In the genomic region with DNA sequence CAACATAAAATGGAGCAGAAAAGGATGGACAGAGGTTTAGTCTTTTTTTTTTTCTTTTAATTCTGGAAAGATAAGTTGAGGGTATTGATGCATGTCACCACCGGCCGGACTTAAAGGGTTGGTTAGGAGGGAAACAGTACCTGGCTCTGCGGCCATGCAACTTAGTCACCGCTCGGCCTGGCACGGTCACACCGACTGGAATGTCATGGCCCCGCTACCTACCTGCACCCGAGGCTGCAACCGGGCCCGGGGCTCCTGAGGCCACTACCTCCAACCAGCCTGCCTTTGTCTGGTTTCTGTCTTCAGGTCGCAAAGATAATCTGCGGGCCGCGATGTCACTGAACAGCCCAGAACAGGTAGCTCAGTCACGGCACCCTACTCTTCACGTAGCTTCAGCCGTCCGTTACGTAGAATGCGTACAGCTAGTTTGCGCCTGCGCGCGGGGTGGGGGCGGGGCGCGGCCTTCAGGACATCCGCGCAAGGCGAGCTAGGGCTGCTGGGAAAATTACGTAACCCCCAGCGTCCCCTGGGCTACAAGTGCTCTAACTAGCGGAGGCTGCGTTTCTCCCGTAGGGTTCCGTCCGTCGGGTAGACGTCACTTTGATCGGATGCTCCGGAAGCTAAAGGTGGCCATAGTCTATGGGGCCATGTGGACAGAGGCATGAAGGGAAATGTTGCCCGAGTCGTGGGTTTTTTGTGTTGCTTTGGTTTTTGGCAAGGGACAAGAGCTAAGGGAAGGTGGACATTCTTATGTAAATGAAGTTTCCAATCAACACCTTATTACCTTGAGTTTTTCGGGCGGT, we compare ENCODE assay signal across 8 mouse cellular contexts. TPM values are rescaled to one million over a fixed set of nuclear protein-coding genes. Genes with fewer than 3 reads are reported as not detected.
DNase-seq lines count a peak whose midpoint lies in the region; ATAC-seq and TF ChIP-seq lines count a peak whose summit lies in the region.

A gene (minus strand): TSS at position 418 of the 803 bp plus-strand sequence.

- WGBS in forebrain, embryonic 16.5 days = under 1% methylated on average over 46 of the region's 46 CpGs
- WGBS in lung, embryonic 14.5 days = under 1% methylated on average over 46 of the region's 46 CpGs
- WGBS in olfactory bulb, adult 2 months = under 1% methylated on average over 46 of the region's 46 CpGs

- no peak for TF ChIP-seq RAD21 in MEL (IDR thresholded peaks at IDR 0.05; ENCODE audit: low read depth, low read length)

- peak within 1 kb of the TSS; percentile 69 for H3K4me2 ChIP-seq in forebrain, embryonic 16.5 days (ENCODE audit: low read length)
- peak within 1 kb of the TSS; percentile 89 for H3K4me2 ChIP-seq in lung, embryonic 14.5 days

- ATAC-seq in forebrain, embryonic 16.5 days = peak; percentile 97
- ATAC-seq in lung, embryonic 14.5 days (ENCODE audit: insufficient read depth) = peak; percentile 98

- peaks cover 17 to 32% of the 10 kb centered on the region in 2 experiments for H3K36me3 ChIP-seq in MEL (ENCODE audit: control insufficient read depth in 1 of 2, insufficient read depth in 2 of 2, low read length in 2 of 2)
- H3K36me3 ChIP-seq in forebrain, embryonic 16.5 days (ENCODE audit: control insufficient read depth, insufficient read depth) = peaks cover 13% of the 10 kb centered on the region
- H3K36me3 ChIP-seq in lung, embryonic 14.5 days (ENCODE audit: insufficient read depth) = peaks cover 23% of the 10 kb centered on the region

- H3K27ac ChIP-seq in MEL (ENCODE audit: control insufficient read depth, low read depth, low read length) = peak within 1 kb of the TSS; percentile 95
- H3K27ac ChIP-seq in forebrain, embryonic 16.5 days (ENCODE audit: low read length) = peak within 1 kb of the TSS; percentile 97
- peak within 1 kb of the TSS; percentile 96 for H3K27ac ChIP-seq in layer of hippocampus, adult 2 months
- peak within 1 kb of the TSS; percentile 98 for H3K27ac ChIP-seq in lung, embryonic 14.5 days (ENCODE audit: low read depth)
- peak within 1 kb of the TSS; percentile 92 for H3K27ac ChIP-seq in olfactory bulb, adult 2 months (ENCODE audit: insufficient read depth, low read depth, low read length)

- no peaks in the 10 kb centered on the region for H3K9me3 ChIP-seq in MEL (replicated peaks; ENCODE audit: insufficient read depth, low read length)
- H3K9me3 ChIP-seq in forebrain, embryonic 16.5 days (ENCODE audit: control insufficient read depth, low read length) = no peaks in the 10 kb centered on the region
- H3K9me3 ChIP-seq in lung, embryonic 14.5 days (ENCODE audit: low read depth, low read length) = no peaks in the 10 kb centered on the region

- peaks cover 63% of the 10 kb centered on the region for H3K79me2 ChIP-seq in MEL (ENCODE audit: control insufficient read depth, insufficient read depth, low read length, poor library complexity)

- peak; percentile 60 to 91 for TF ChIP-seq POLR2A in MEL (IDR thresholded peaks at IDR 0.05; ENCODE audit: control insufficient read depth in 1 of 2, insufficient read depth in 1 of 2, low read depth in 1 of 2, low read length in 2 of 2, poor library complexity in 1 of 2)
- TF ChIP-seq POLR2A in olfactory bulb, adult 2 months (IDR thresholded peaks at IDR 0.05; ENCODE audit: insufficient read depth, low read depth, low read length) = peak; percentile 57

- no peak for TF ChIP-seq CTCF in MEL (IDR thresholded peaks at IDR 0.05 in 2 of 3, conservative IDR thresholded peaks at IDR 0.05 in 1 of 3; ENCODE audit: control insufficient read depth in 1 of 3, insufficient read depth in 1 of 3, low read depth in 2 of 3, low read length in 3 of 3, poor library complexity in 1 of 3, severe bottlenecking in 1 of 3)
- TF ChIP-seq CTCF in layer of hippocampus, adult 2 months (conservative IDR thresholded peaks at IDR 0.05) = no peak
- TF ChIP-seq CTCF in lung, embryonic 14.5 days (IDR thresholded peaks at IDR 0.05; ENCODE audit: low read depth) = no peak
- no peak for TF ChIP-seq CTCF in olfactory bulb, adult 2 months (IDR thresholded peaks at IDR 0.05; ENCODE audit: insufficient read depth, low read depth, low read length)

- H3K9ac ChIP-seq in MEL (ENCODE audit: control insufficient read depth, low read depth, low read length, poor library complexity, severe bottlenecking) = peak within 1 kb of the TSS; percentile 91
- peak within 1 kb of the TSS; percentile 95 for H3K9ac ChIP-seq in forebrain, embryonic 16.5 days (replicated peaks; ENCODE audit: low read depth, low read length)
- peak within 1 kb of the TSS; percentile 95 for H3K9ac ChIP-seq in lung, embryonic 14.5 days

- peaks cover 0 to 19% of the 10 kb centered on the region in 2 experiments; a peak in 3 of 4 replicates for H3K4me1 ChIP-seq in MEL (ENCODE audit: control insufficient read depth in 1 of 2, insufficient read depth in 2 of 2, low read length in 2 of 2)
- peaks cover 26% of the 10 kb centered on the region for H3K4me1 ChIP-seq in forebrain, embryonic 16.5 days (replicated peaks; ENCODE audit: control insufficient read depth, insufficient read depth, low read length)
- peaks cover 19% of the 10 kb centered on the region for H3K4me1 ChIP-seq in lung, embryonic 14.5 days (ENCODE audit: insufficient read depth)
- H3K4me1 ChIP-seq in olfactory bulb, adult 2 months (ENCODE audit: control insufficient read depth, insufficient read depth, low read length) = peaks cover 7% of the 10 kb centered on the region

- peak within 1 kb of the TSS; percentile 86 to 92 for H3K4me3 ChIP-seq in MEL (ENCODE audit: control insufficient read depth in 1 of 2, insufficient read depth in 1 of 2, low read depth in 2 of 2, low read length in 2 of 2)
- peak within 1 kb of the TSS; percentile 87 for H3K4me3 ChIP-seq in forebrain, embryonic 16.5 days (replicated peaks; ENCODE audit: low read length)
- peak within 1 kb of the TSS; percentile 98 for H3K4me3 ChIP-seq in layer of hippocampus, adult 2 months
- peak within 1 kb of the TSS; percentile 93 for H3K4me3 ChIP-seq in lung, embryonic 14.5 days (ENCODE audit: low read depth, low read length)
- H3K4me3 ChIP-seq in olfactory bulb, adult 2 months (ENCODE audit: insufficient read depth, low read depth, low read length) = peak within 1 kb of the TSS; percentile 76

- peak; percentile 100 for DNase-seq in MEL (ENCODE audit: low read depth, low spot score)
- DNase-seq in cerebellum, adult 18-20 months = peak; percentile 95 to 98
- DNase-seq in heart, postnatal 36 days = peak; percentile 89 to 92
- peak; percentile 94 to 98 for DNase-seq in layer of hippocampus, adult 2 months (ENCODE audit: low spot score in 2 of 2)
- DNase-seq in lung, embryonic 14.5 days = peak; percentile 99
- DNase-seq in thymus, postnatal 10 days (ENCODE audit: low spot score in 2 of 2) = peak; percentile 89 to 92

- intact Hi-C loops in heart, postnatal 36 days (cut with DNase I) = loop anchor here (2.0 kb wide), 2 partner anchors 35 to 57 kb away; a partner anchor contains a TSS

- no peak for TF ChIP-seq EP300 in MEL (IDR thresholded peaks at IDR 0.05; ENCODE audit: low read depth in 1 of 2, low read length in 2 of 2)

- no peaks in the 10 kb centered on the region for H3K27me3 ChIP-seq in MEL (ENCODE audit: control insufficient read depth in 1 of 2, insufficient read depth in 2 of 2, low read length in 2 of 2)
- H3K27me3 ChIP-seq in forebrain, embryonic 16.5 days (replicated peaks; ENCODE audit: control insufficient read depth, insufficient read depth, low read length) = no peaks in the 10 kb centered on the region
- no peaks in the 10 kb centered on the region for H3K27me3 ChIP-seq in lung, embryonic 14.5 days (ENCODE audit: insufficient read depth, low read length)

TF ChIP-seq in MEL, 35 proteins besides CTCF, POLR2A, EP300 and RAD21 (continues in another document):
- peak; percentile 86 for TF ChIP-seq HCFC1 (IDR thresholded peaks at IDR 0.05; ENCODE audit: low read depth, low read length)
- no peak for TF ChIP-seq MAFK (IDR thresholded peaks at IDR 0.05; ENCODE audit: borderline replicate concordance, low read depth, low read length)
- TF ChIP-seq MXI1 (IDR thresholded peaks at IDR 0.05; ENCODE audit: low read depth, low read length) = peak; percentile 85
- TF ChIP-seq E2F4 (IDR thresholded peaks at IDR 0.05; ENCODE audit: borderline replicate concordance, low read depth, low read length) = no peak
- peak; percentile 58; the same call in 1 of the 2 replicates for TF ChIP-seq POLR2AphosphoS2 (IDR thresholded peaks at IDR 0.05; ENCODE audit: low read length)
- TF ChIP-seq ETS1 (IDR thresholded peaks at IDR 0.05; ENCODE audit: low read depth, low read length) = no peak
- 0 out of 2 replicates have a peak, but pooled peaks have one; percentile 19 for TF ChIP-seq TCF12 (IDR thresholded peaks at IDR 0.05; ENCODE audit: low read depth, low read length)
- peak; percentile 92 for TF ChIP-seq MAX (IDR thresholded peaks at IDR 0.05; ENCODE audit: low read length)
- TF ChIP-seq JUND (IDR thresholded peaks at IDR 0.05; ENCODE audit: low read depth, low read length) = no peak
- TF ChIP-seq MEF2A (IDR thresholded peaks at IDR 0.05; ENCODE audit: extremely low read depth, insufficient replicate concordance, low read depth, low read length, poor library complexity, severe bottlenecking) = no peak
- TF ChIP-seq USF1 (IDR thresholded peaks at IDR 0.05; ENCODE audit: low read depth, low read length) = peak; percentile 49; the same call in 1 of the 2 replicates
- TF ChIP-seq GATA1 (IDR thresholded peaks at IDR 0.05; ENCODE audit: low read depth, low read length) = no peak
- TF ChIP-seq SMC3 (IDR thresholded peaks at IDR 0.05; ENCODE audit: low read depth, low read length) = no peak
- no peak for TF ChIP-seq ZKSCAN1 (IDR thresholded peaks at IDR 0.05; ENCODE audit: low read depth, low read length)
- no peak for TF ChIP-seq ZNF384 (IDR thresholded peaks at IDR 0.05; ENCODE audit: low read depth, low read length)
- TF ChIP-seq TAL1 (IDR thresholded peaks at IDR 0.05; ENCODE audit: low read length) = no peak
- TF ChIP-seq MAZ (IDR thresholded peaks at IDR 0.05; ENCODE audit: low read depth, low read length) = no peak
- no peak for TF ChIP-seq KAT2A (conservative IDR thresholded peaks at IDR 0.05; ENCODE audit: low read depth, low read length)
- TF ChIP-seq GABPA (IDR thresholded peaks at IDR 0.05; ENCODE audit: low read depth, low read length) = no peak
- TF ChIP-seq BHLHE40 (IDR thresholded peaks at IDR 0.05; ENCODE audit: borderline replicate concordance, low read depth, low read length) = no peak

RNA-seq across cellular contexts. Expression of the gene that starts here (rescaled TPM):
- 51.6 and 51.8 TPM in 2 replicates for total RNA-seq in MEL (2012; rRNA removed)
- 100 to 1,000 TPM in 1 of 2 experiments, 10 to 100 TPM in 1; 47.6 to 145 TPM for polyA plus RNA-seq in MEL (2012; ENCODE audit: insufficient read depth in 1 of 2, insufficient read length in 2 of 2, low read depth in 1 of 2, low replicate concordance in 2 of 2, missing spikeins in 1 of 2)
- polyA plus RNA-seq in forebrain, embryonic 16.5 days (2015; fragmentation: Nextera tagmentation; extraction: Ambion mirVana) = 110 TPM in 2 replicates
- total RNA-seq in heart, postnatal 36 days (2021) = 10 to 100 TPM; 72.5 to 82.4 TPM
- 10 to 100 TPM; 89.8 to 98.2 TPM for total RNA-seq in layer of hippocampus, adult 2 months (2021)
- 66.5 and 69.6 TPM in 2 replicates for polyA plus RNA-seq in lung, embryonic 14.5 days (2014; fragmentation: Nextera tagmentation; extraction: Ambion mirVana)
- polyA plus RNA-seq in olfactory bulb, adult 2 months (2012; ENCODE audit: insufficient read depth, insufficient read length, low replicate concordance, missing spikeins) = not detected in 2 replicates

Comparison
In these comparisons a context has a peak if more than half of its experiments do, and no peak if none do; other contexts are left out.
1. Peak in every context shown above with its lines: DNase-seq, ATAC-seq, H3K4me3 ChIP-seq and H3K27ac ChIP-seq.